Mouse (Mus musculus): ENCODE results near the gene Atp1b1.

Atp1b1 gene

DNA sequence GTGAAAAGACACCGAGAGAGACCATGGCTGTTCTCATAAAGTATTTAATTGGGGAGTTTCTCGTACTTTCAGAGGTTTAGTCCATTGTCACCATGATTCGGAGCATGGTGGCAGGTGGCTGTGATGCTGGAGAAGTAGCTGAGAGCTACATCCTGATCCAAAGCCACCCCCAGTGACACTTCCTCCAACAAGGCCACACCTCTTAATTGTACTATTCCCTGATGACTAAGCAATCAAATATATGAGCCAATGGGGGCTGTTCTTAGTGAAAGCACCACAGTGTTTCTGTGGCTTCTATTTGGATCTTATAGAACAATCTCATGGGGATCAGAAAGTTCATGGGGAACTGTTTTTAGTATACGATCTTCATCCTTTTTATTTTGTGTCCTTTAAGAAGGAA, 68.4 kb downstream of the Atp1b1 start:
- no peak for DNase-seq (ENCODE audit: low spot score in 2 of 2)
